Mouse (Mus musculus): ENCODE measurements around the gene Hist1h2an.
"Not testable (repeated sequence)": the region's sequence is repeated elsewhere in the genome, so short reads cannot be mapped to it uniquely, and the experiment has no call there.

DNA sequence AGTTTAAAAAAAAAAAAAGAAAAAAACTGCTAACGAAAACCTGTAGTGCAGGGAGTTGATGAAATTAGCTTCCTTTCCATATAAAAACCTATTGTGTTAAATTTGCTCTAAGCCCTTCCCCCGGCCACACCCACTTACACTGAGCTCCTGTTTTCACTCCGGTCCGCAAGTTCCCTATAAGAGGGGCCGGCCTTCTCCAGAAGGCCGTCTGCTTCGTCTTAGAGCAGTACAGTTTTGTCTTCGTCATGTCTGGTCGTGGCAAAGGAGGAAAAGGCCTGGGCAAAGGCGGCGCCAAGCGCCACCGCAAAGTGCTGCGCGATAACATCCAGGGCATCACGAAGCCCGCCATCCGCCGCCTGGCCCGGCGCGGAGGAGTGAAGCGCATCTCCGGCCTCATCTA lies 24.5 kb upstream of the Hist1h2an start, which contains the start of gene Hist1h4m:
- TF ChIP-seq CTCF (IDR thresholded peaks at IDR 0.05; ENCODE audit: low read depth); EP300 (optimal IDR thresholded peaks at IDR 0.05): not testable (repeated sequence)
